Mouse (Mus musculus): Measurements from ENCODE around the gene Prl3d2. TPM values are rescaled to one million over a fixed set of nuclear protein-coding genes. Genes with fewer than 3 reads are reported as not detected.
"Not testable (repeated sequence)": the region's sequence is repeated elsewhere in the genome, so short reads cannot be mapped to it uniquely, and the experiment has no call there.

Gene Prl3d2
- not detected in 2 replicates for total RNA-seq (2015)
- total RNA-seq (2017): not detected in 2 replicates

DNA sequence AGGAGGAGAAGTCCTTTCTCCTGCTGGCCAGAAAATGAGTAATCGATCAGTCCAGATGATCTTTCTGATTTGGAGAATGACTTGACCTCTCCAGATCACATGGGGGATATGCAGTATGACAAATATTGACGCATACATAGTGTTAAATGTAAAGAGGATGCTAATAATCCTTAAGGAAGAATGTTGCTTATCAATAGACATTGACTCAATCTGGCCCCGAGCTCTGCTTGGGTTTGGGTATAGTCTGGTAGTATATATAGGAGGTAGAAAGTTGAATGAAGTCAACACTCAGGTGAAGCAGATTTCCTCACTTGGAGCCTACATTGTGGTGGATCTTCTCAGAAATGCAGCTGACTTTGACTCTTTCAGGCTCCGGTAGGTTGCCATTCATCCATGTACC is at the start of gene Prl3d2:
Prl3d2 (plus strand) TSS at position 301 of the 400 bp plus-strand sequence.
- ATAC-seq (ENCODE audit: poor library complexity, severe bottlenecking): not testable (repeated sequence)

DNA sequence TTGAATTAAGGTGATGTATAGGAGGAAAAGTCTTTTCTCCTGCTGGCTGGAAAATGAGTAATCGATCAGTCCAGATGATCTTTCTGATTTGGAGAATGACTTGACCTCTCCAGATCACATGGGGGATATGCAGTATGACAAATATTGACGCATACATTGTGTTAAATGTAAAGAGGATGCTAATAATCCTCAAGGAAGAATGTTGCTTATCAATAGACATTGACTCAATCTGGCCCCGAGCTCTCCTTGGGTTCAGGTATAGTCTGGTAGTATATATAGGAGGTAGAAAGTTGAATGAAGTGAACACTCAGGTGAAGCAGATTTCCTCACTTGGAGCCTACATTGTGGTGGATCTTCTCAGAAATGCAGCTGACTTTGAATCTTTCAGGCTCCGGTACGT is 27.6 kb upstream of the Prl3d2 start, which contains the start of gene Prl3d1:
Prl3d1 (plus strand) TSS at position 301 of the 400 bp plus-strand sequence.
- not testable (repeated sequence) for ATAC-seq (ENCODE audit: poor library complexity, severe bottlenecking)

DNA sequence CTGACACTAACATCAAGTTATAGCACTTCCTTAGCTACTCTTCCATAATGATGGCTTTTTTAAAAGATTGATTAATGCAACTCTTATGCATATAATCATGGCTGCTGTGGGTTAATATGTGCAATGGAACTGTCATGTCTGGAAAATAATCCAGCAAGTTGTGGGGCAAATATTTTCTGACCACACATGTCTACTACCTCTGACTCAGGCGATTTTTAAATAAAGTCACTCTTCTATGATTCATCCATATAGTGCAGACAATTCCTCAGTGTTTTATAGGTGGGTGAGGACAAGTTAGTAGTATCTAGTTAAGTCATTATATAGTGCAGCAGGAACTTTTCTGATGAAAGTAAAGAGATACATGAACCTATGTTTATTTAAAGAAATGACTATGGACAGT is 26.8 kb downstream of the Prl3d2 start:
- no peak for ATAC-seq (ENCODE audit: poor library complexity, severe bottlenecking)

DNA sequence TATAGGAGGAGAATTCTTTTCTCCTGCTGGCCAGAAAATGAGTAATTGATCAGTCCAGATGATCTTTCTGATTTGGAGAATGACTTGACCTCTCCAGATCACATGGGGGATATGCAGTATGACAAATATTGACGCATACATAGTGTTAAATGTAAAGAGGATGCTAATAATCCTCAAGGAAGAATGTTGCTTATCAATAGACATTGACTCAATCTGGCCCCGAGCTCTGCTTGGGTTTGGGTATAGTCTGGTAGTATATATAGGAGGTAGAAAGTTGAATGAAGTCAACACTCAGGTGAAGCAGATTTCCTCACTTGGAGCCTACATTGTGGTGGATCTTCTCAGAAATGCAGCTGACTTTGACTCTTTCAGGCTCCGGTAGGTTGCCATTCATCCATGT is 35.0 kb downstream of the Prl3d2 start, which contains the start of gene Prl3d3:
Prl3d3 (plus strand) TSS at position 301 of the 400 bp plus-strand sequence.
- not testable (repeated sequence) for ATAC-seq (ENCODE audit: poor library complexity, severe bottlenecking)

Other genes starting within 250 kb of the Prl3d2 start
- not detected in 2 replicates for gene Prl, start 64.1 kb upstream of the Prl3d2 start, total RNA-seq (2015)
- gene Prl, start 64.1 kb upstream of the Prl3d2 start, total RNA-seq (2017): not detected in 2 replicates
- not detected in 2 replicates for gene Prl3d1, start 27.5 kb upstream of the Prl3d2 start, total RNA-seq (2015)
- not detected in 2 replicates for gene Prl3d1, start 27.5 kb upstream of the Prl3d2 start, total RNA-seq (2017)
- not detected in 2 replicates for gene Prl3d3, start 35.1 kb downstream of the Prl3d2 start, total RNA-seq (2015)
- gene Prl3d3, start 35.1 kb downstream of the Prl3d2 start, total RNA-seq (2017): not detected in 2 replicates
- not detected in 2 replicates for gene Prl3c1, start 75.0 kb downstream of the Prl3d2 start, total RNA-seq (2015)
- gene Prl3c1, start 75.0 kb downstream of the Prl3d2 start, total RNA-seq (2017): not detected in 2 replicates
- gene Prl3b1, start 120.1 kb downstream of the Prl3d2 start, total RNA-seq (2015): not detected in 2 replicates
- gene Prl3b1, start 120.1 kb downstream of the Prl3d2 start, total RNA-seq (2017): not detected in 2 replicates
- not detected in 2 replicates for gene Prl3a1, start 137.7 kb downstream of the Prl3d2 start, total RNA-seq (2015)
- gene Prl3a1, start 137.7 kb downstream of the Prl3d2 start, total RNA-seq (2017): not detected in 2 replicates
- gene Prl6a1, start 190.9 kb downstream of the Prl3d2 start, total RNA-seq (2015): not detected in 2 replicates
- not detected in 2 replicates for gene Prl6a1, start 190.9 kb downstream of the Prl3d2 start, total RNA-seq (2017)
- gene Prl8a2, start 224.0 kb downstream of the Prl3d2 start, total RNA-seq (2015): not detected in 2 replicates
- gene Prl8a2, start 224.0 kb downstream of the Prl3d2 start, total RNA-seq (2017): not detected in 2 replicates

Measured in megakaryocyte, adult 5-6 weeks (primary cell).